Mouse (Mus musculus) liver, adult 2 months (tissue): ENCODE measurements around the gene Rinl.

Experiments
- CTCF ChIP-seq: fragments of 200-500 bp; IDR thresholded peaks from 2 replicates; pipeline ENCODE4 v1.5.1; 2011; ENCODE audit warnings: low read depth, low read length, control low read depth
- POLR2A ChIP-seq: fragments of 200-500 bp; IDR thresholded peaks from 2 replicates; pipeline ENCODE4 v1.6.1; 2011; ENCODE audit warnings: low read length, control low read depth; ENCODE audit not compliant: insufficient read depth; ENCODE audit errors: extremely low read depth

- TF ChIP-seq CTCF, result no peak
- TF ChIP-seq POLR2A, result no peak
Observed at GRCm38 (mm10) chr7:28832137-28832536, 43.4 kb downstream of the Rinl start.
